Mouse (Mus musculus): ENCODE data around the gene Tomm6. TPM values are rescaled to one million over a fixed set of nuclear protein-coding genes. Genes with fewer than 3 reads are reported as not detected.

Tomm6 gene
- 13.8 TPM for polyA plus RNA-seq (2014; fragmentation: Illumina TruSeq; extraction: RNeasy Lipid Tissue Mini Kit (QIAGEN cat#74804))

DNA sequence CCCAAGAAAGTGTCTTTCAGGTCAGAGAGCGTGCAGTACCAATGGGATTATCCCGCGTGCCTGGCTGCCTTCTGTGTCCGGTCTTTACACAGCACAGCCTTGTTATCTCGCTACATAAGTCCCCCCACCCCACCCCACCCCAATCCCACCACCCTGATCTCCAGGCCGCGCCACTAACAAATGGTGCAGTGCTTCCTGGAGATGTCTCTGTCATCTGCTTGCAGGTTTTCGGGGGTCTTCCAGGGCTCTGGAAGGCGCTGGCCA is at the start of gene Tomm6:
Tomm6 (minus strand) TSS at position 43 of the 264 bp plus-strand sequence.

GRCm38 (mm10) chr17:47736856-47737255 is 48.7 kb upstream of the Tomm6 start, which contains the start of gene Tfeb:
Gene Tfeb, plus strand, starts transcription at chr17:47737030.

DNA sequence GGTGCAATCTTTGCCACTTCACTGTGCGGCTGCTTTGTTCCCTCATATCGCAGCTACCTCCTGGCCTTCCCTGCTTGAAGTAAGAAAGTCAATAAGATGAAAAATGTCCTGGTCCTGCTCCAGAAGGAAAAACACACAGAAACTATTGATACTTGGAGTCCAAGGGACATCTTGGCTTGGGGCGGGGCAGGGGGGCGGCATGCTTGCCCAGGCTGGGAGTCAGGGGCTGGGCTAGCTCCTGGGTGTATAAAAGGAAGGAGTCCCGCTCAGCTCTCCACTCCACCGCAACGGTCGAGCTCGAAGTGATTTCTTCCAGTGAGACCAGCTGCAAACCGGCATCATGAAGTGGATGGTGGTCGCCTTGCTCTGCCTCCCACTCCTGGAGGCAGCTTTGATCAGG is 38.4 kb upstream of the Tomm6 start, which contains the start of gene Pgc:
Pgc (plus strand) TSS at position 277 of the 400 bp plus-strand sequence.

GRCm38 (mm10) chr17:47694503-47695336 is 6.5 kb upstream of the Tomm6 start, which contains the start of gene Prickle4:
Gene Prickle4, minus strand, starts transcription at chr17:47694736.

DNA sequence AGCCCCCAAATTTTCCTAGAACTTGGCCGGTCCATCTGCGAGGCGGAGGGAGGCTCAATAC is 6.1 kb upstream of the Tomm6 start, which contains the start of gene Gm21981:
Gm21981 (minus strand) TSS at position 14 of the 61 bp plus-strand sequence.

GRCm38 (mm10) chr17:47688608-47689575 is 706 bp upstream of the Tomm6 start, which contains the start of gene Frs3:
Gene Frs3, plus strand, starts transcription at chr17:47689030.

Other genes with a start within 250 kb of the Tomm6 start
- 5.6 TPM for gene Taf8, start 186.1 kb downstream of the Tomm6 start, polyA plus RNA-seq (2014; fragmentation: Illumina TruSeq; extraction: RNeasy Lipid Tissue Mini Kit (QIAGEN cat#74804))
- gene Ccnd3, start 183.3 kb downstream of the Tomm6 start, polyA plus RNA-seq (2014; fragmentation: Illumina TruSeq; extraction: RNeasy Lipid Tissue Mini Kit (QIAGEN cat#74804)): 3.6 TPM
- gene Bysl, start 76.9 kb downstream of the Tomm6 start, polyA plus RNA-seq (2014; fragmentation: Illumina TruSeq; extraction: RNeasy Lipid Tissue Mini Kit (QIAGEN cat#74804)): 1.9 TPM
- gene Med20, start 76.8 kb downstream of the Tomm6 start, polyA plus RNA-seq (2014; fragmentation: Illumina TruSeq; extraction: RNeasy Lipid Tissue Mini Kit (QIAGEN cat#74804)): 11.3 TPM
- 0.66 TPM for gene Gm20517, start 76.8 kb downstream of the Tomm6 start, polyA plus RNA-seq (2014; fragmentation: Illumina TruSeq; extraction: RNeasy Lipid Tissue Mini Kit (QIAGEN cat#74804))
- 7.5 TPM for gene Usp49, start 57.7 kb downstream of the Tomm6 start, polyA plus RNA-seq (2014; fragmentation: Illumina TruSeq; extraction: RNeasy Lipid Tissue Mini Kit (QIAGEN cat#74804))
- 0.54 TPM for gene Frs3, start 644 bp upstream of the Tomm6 start, polyA plus RNA-seq (2014; fragmentation: Illumina TruSeq; extraction: RNeasy Lipid Tissue Mini Kit (QIAGEN cat#74804))
- not detected for gene Gm21981, start 6.1 kb upstream of the Tomm6 start, polyA plus RNA-seq (2014; fragmentation: Illumina TruSeq; extraction: RNeasy Lipid Tissue Mini Kit (QIAGEN cat#74804))
- not detected for gene Prickle4, start 6.3 kb upstream of the Tomm6 start, polyA plus RNA-seq (2014; fragmentation: Illumina TruSeq; extraction: RNeasy Lipid Tissue Mini Kit (QIAGEN cat#74804))
- gene Pgc, start 38.5 kb upstream of the Tomm6 start, polyA plus RNA-seq (2014; fragmentation: Illumina TruSeq; extraction: RNeasy Lipid Tissue Mini Kit (QIAGEN cat#74804)): not detected
- gene Tfeb, start 48.6 kb upstream of the Tomm6 start, polyA plus RNA-seq (2014; fragmentation: Illumina TruSeq; extraction: RNeasy Lipid Tissue Mini Kit (QIAGEN cat#74804)): not detected
- not detected for gene Mdfi, start 146.3 kb upstream of the Tomm6 start, polyA plus RNA-seq (2014; fragmentation: Illumina TruSeq; extraction: RNeasy Lipid Tissue Mini Kit (QIAGEN cat#74804))
- gene Foxp4, start 236.3 kb upstream of the Tomm6 start, polyA plus RNA-seq (2014; fragmentation: Illumina TruSeq; extraction: RNeasy Lipid Tissue Mini Kit (QIAGEN cat#74804)): 0.20 TPM